Comparison of ENCODE assay signal across 20 mouse cellular contexts in genomic region chr9:43774427-43774826, GRCm38 (mm10).
"Had no signal": no experiment of that assay in that cellular context is flagged by ENCODE, and none has a peak within 500 bp of the region (broad histone marks: within the 10 kb centered on the region; RNA-seq: fewer than 3 reads in every experiment).

No protein-coding gene starts in this region.

- ATAC-seq: midbrain, embryonic 16.5 days had no signal

- DNase-seq: lung, adult 18-20 months; lung, embryonic 14.5 days; lung, postnatal 10 days; lung, postnatal 4 days; midbrain, embryonic 14.5 days; retina, postnatal 1 day; right cerebral cortex, adult 18-20 months; right cerebral cortex, postnatal 25 days; right cerebral cortex, postnatal 4 days; spleen, adult 18-20 months; thymus, adult 2 months; thymus, postnatal 25 days; thymus, postnatal 4 days had no signal

- H3K27me3 ChIP-seq: midbrain, embryonic 12.5 days; neural tube, embryonic 13.5 days; neural tube, embryonic 15.5 days had no signal

- H3K36me3 ChIP-seq: midbrain, embryonic 12.5 days; neural tube, embryonic 13.5 days; neural tube, embryonic 15.5 days had no signal

- H3K4me2 ChIP-seq: lung, embryonic 14.5 days; midbrain, embryonic 12.5 days; neural tube, embryonic 13.5 days; neural tube, embryonic 15.5 days had no signal

- H3K9me3 ChIP-seq: midbrain, embryonic 10.5 days; midbrain, embryonic 12.5 days; neural tube, embryonic 13.5 days; neural tube, embryonic 15.5 days had no signal

- H3K4me3 ChIP-seq: midbrain, embryonic 10.5 days; midbrain, embryonic 12.5 days; myocyte; neural tube, embryonic 13.5 days; neural tube, embryonic 15.5 days had no signal

- H3K9ac ChIP-seq: liver, embryonic 14.5 days; lung, embryonic 14.5 days; midbrain, embryonic 12.5 days; neural tube, embryonic 13.5 days; neural tube, embryonic 15.5 days had no signal

- H3K27ac ChIP-seq: liver, embryonic 14.5 days; midbrain, embryonic 12.5 days; neural tube, embryonic 13.5 days; neural tube, embryonic 15.5 days had no signal
